Mouse (Mus musculus) monocyte, adult 5-6 weeks (primary cell): Measurements from ENCODE around the gene Gm11273. TPM values are rescaled to one million over a fixed set of nuclear protein-coding genes. Genes with fewer than 3 reads are reported as not detected.
"Not testable (repeated sequence)": the region's sequence is repeated elsewhere in the genome, so short reads cannot be mapped to it uniquely, and the experiment has no call there.

Experiments used
- ATAC-seq: fragments of 153-309, 156-312 bp; replicated peaks from 2 replicates; pipeline ENCODE4 v1.8.0; 2017; ENCODE audit warnings: mild to moderate bottlenecking; ENCODE audit not compliant: low TSS enrichment, insufficient number of reproducible peaks, severe bottlenecking, poor library complexity, low FRiP score
- total RNA-seq: library from RNA; stranded (forward); fragments of 200-1000, 200-491, 200-594 nt; gene quantifications from 3 replicates; pipeline ENCODE4 v1.2.3, GENCODE M21; 2017

Gene Gm11273
- 2.5 to 3.8 TPM (median 2.7 TPM) in 3 replicates for total RNA-seq

- not testable (repeated sequence) for ATAC-seq
These were observed at the start of gene Gm11273 for GRCm38 (mm10) chr13:21501182-21501581. TSS of gene Gm11273 (minus strand) at chr13:21501418.

GRCm38 (mm10) chr13:21550416-21551110 lies 49.3 kb upstream of the Gm11273 start:
- ATAC-seq: no peak

GRCm38 (mm10) chr13:21549487-21549886 lies 48.3 kb upstream of the Gm11273 start:
- ATAC-seq: no peak

- ATAC-seq: no peak
These were observed 41.5 kb upstream of the Gm11273 start, which contains the start of gene Olfr1366 for GRCm38 (mm10) chr13:21542708-21543107. TSS of gene Olfr1366 (minus strand) at chr13:21542808.

- ATAC-seq: peak; percentile 98
These were observed 29.6 kb upstream of the Gm11273 start, which contains the start of gene Zkscan8 for GRCm38 (mm10) chr13:21530781-21531201. TSS of gene Zkscan8 (minus strand) at chr13:21531120.

- ATAC-seq: no peak
These were observed 28.9 kb upstream of the Gm11273 start for GRCm38 (mm10) chr13:21530136-21530535.

- peak; percentile 92 for ATAC-seq
These were observed 5.0 kb upstream of the Gm11273 start for GRCm38 (mm10) chr13:21506221-21506649.

- ATAC-seq: no peak
These were observed 1.1 kb upstream of the Gm11273 start for GRCm38 (mm10) chr13:21502296-21502695.

GRCm38 (mm10) chr13:21495080-21495479 lies 6.1 kb downstream of the Gm11273 start, which contains the start of gene AK157302:
TSS of gene AK157302 (plus strand) at chr13:21495223.
- ATAC-seq: no peak

GRCm38 (mm10) chr13:21492847-21493246 lies 8.4 kb downstream of the Gm11273 start:
- no peak for ATAC-seq

- ATAC-seq: no peak
These were observed 14.3 kb downstream of the Gm11273 start for GRCm38 (mm10) chr13:21486881-21487280.

GRCm38 (mm10) chr13:21478759-21479670 lies 22.2 kb downstream of the Gm11273 start, which contains the start of the genes Zkscan4 and Gm10065:
TSS of gene Zkscan4 (plus strand) at chr13:21478907.
TSS of gene Gm10065 (minus strand) at chr13:21479441.
- ATAC-seq: peak; percentile 47; the same call in 1 of the 2 replicates

- no peak for ATAC-seq
These were observed 28.8 kb downstream of the Gm11273 start for GRCm38 (mm10) chr13:21472427-21472826.

- ATAC-seq: no peak
These were observed 32.1 kb downstream of the Gm11273 start for GRCm38 (mm10) chr13:21469097-21469496.

GRCm38 (mm10) chr13:21468061-21469019 lies 32.9 kb downstream of the Gm11273 start, which contains the start of gene Nkapl:
TSS of gene Nkapl (minus strand) at chr13:21468509.
- peak; percentile 98 for ATAC-seq

GRCm38 (mm10) chr13:21467336-21467735 lies 33.9 kb downstream of the Gm11273 start:
- no peak for ATAC-seq

GRCm38 (mm10) chr13:21462516-21462915 lies 38.7 kb downstream of the Gm11273 start:
- ATAC-seq: not testable (repeated sequence)

- no peak for ATAC-seq
These were observed 44.9 kb downstream of the Gm11273 start for GRCm38 (mm10) chr13:21456347-21456746.
